Comparison of ENCODE assay signal across 8 mouse cellular contexts in the genomic region with DNA sequence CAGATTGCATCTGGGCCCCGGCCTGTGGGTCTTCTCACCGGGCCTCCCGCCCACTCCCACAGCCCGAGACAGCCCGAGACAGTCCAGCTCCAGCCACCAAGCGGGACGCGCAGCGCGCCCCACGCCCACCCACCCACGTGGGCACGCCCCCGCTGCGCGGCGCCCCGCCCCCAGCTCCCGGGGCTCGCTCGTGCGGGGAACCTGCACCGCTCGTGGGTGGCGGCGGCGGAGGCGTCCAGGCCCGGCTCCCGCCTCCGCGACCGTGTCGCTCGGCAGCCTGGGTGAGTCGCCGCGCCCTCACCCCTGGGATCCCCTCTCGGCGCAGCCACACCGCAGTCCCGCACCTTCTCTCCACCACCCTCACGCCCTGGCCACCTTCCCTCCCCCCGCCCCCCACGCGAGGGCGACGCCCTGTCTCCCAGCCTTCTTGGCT. TPM values are rescaled to one million over a fixed set of nuclear protein-coding genes. Genes with fewer than 3 reads are reported as not detected.
DNase-seq lines count a peak whose midpoint lies in the region; ATAC-seq and TF ChIP-seq lines count a peak whose summit lies in the region.

No protein-coding gene starts in this region.

- H3K9ac ChIP-seq in lung, embryonic 14.5 days = peak overlapping the region; percentile 44
- peak overlapping the region; percentile 92 for H3K9ac ChIP-seq in forebrain, postnatal 0 days
- no peak overlapping the region for H3K9ac ChIP-seq in liver, embryonic 15.5 days

- H3K4me3 ChIP-seq in lung, embryonic 14.5 days (ENCODE audit: low read depth, low read length) = peak overlapping the region; percentile 53
- peak overlapping the region; percentile 70 for H3K4me3 ChIP-seq in forebrain, postnatal 0 days (ENCODE audit: low read depth, low read length)
- peak overlapping the region; percentile 43 for H3K4me3 ChIP-seq in liver, embryonic 15.5 days (replicated peaks)

- H3K36me3 ChIP-seq in lung, embryonic 14.5 days (ENCODE audit: insufficient read depth) = no peaks in the 10 kb centered on the region
- no peaks in the 10 kb centered on the region for H3K36me3 ChIP-seq in forebrain, postnatal 0 days (ENCODE audit: insufficient read depth)
- H3K36me3 ChIP-seq in liver, embryonic 15.5 days (replicated peaks) = no peaks in the 10 kb centered on the region

- H3K9me3 ChIP-seq in lung, embryonic 14.5 days (ENCODE audit: low read depth, low read length) = no peaks in the 10 kb centered on the region
- no peaks in the 10 kb centered on the region for H3K9me3 ChIP-seq in forebrain, postnatal 0 days (ENCODE audit: low read length)
- H3K9me3 ChIP-seq in liver, embryonic 15.5 days (replicated peaks) = no peaks in the 10 kb centered on the region

- ATAC-seq in CD4-positive, CD25-positive, alpha-beta regulatory T cell, adult 4 months = no peak
- peak; percentile 43; the same call in 1 of the 2 replicates for ATAC-seq in lung, embryonic 14.5 days (ENCODE audit: insufficient read depth)
- ATAC-seq in forebrain, postnatal 0 days = peak; percentile 70
- no peak for ATAC-seq in liver, embryonic 15.5 days (ENCODE audit: insufficient read depth)

- TF ChIP-seq CTCF in lung, embryonic 14.5 days (IDR thresholded peaks at IDR 0.05; ENCODE audit: low read depth) = no peak
- TF ChIP-seq CTCF in forebrain, postnatal 0 days (IDR thresholded peaks at IDR 0.05; ENCODE audit: low read depth) = no peak

- no peaks in the 10 kb centered on the region for H3K4me1 ChIP-seq in lung, embryonic 14.5 days (ENCODE audit: insufficient read depth)
- no peaks in the 10 kb centered on the region for H3K4me1 ChIP-seq in forebrain, postnatal 0 days (ENCODE audit: insufficient read depth)
- H3K4me1 ChIP-seq in liver, embryonic 15.5 days (replicated peaks) = peaks cover 7% of the 10 kb centered on the region; the same call in 1 of the 2 replicates

- H3K27me3 ChIP-seq in lung, embryonic 14.5 days (ENCODE audit: insufficient read depth, low read length) = peaks cover 54% of the 10 kb centered on the region
- H3K27me3 ChIP-seq in forebrain, postnatal 0 days (ENCODE audit: insufficient read depth, low read length) = no peaks in the 10 kb centered on the region
- peaks cover 96% of the 10 kb centered on the region for H3K27me3 ChIP-seq in liver, embryonic 15.5 days

- no peak overlapping the region for H3K27ac ChIP-seq in lung, embryonic 14.5 days (ENCODE audit: low read depth)
- H3K27ac ChIP-seq in forebrain, postnatal 0 days (ENCODE audit: low read depth, low read length) = peak overlapping the region; percentile 85
- H3K27ac ChIP-seq in liver, embryonic 15.5 days (replicated peaks) = no peak overlapping the region

- DNase-seq in CD4-positive, CD25-positive, alpha-beta regulatory T cell, adult 2 months (ENCODE audit: low read depth, low spot score) = peak; percentile 23
- DNase-seq in lung, embryonic 14.5 days = peak; percentile 10
- no peak for DNase-seq in lung, postnatal 14 days
- DNase-seq in forebrain, postnatal 0 days = peak; percentile 78
- peak; percentile 15 to 30 for DNase-seq in thymus, postnatal 36 days
- DNase-seq in yolk sac, embryonic 10.5 days (ENCODE audit: low spot score) = no peak

- H3K4me2 ChIP-seq in lung, embryonic 14.5 days = peak overlapping the region; percentile 94
- peak overlapping the region; percentile 74 for H3K4me2 ChIP-seq in forebrain, postnatal 0 days (ENCODE audit: low read depth)
- peak overlapping the region; percentile 64 for H3K4me2 ChIP-seq in liver, embryonic 15.5 days

- WGBS in lung, embryonic 14.5 days = under 1% methylated on average over 46 of the region's 48 CpGs
- WGBS in forebrain, postnatal 0 days = 7% methylated on average over 31 of the region's 48 CpGs
- WGBS in liver, embryonic 15.5 days (ENCODE audit: insufficient replicate concordance) = 5% methylated on average over 47 of the region's 48 CpGs

RNA-seq across cellular contexts. Expression of a gene that starts 0.8 kb away (rescaled TPM):
- 1 to 10 TPM in 1 of 2 experiments, under 1 TPM in 1; 0.83 to 1.6 TPM for polyA plus RNA-seq in CD4-positive, CD25-positive, alpha-beta regulatory T cell, adult 4 months (2017; shearing (Covaris generic))
- polyA plus RNA-seq in lung, embryonic 14.5 days (2014; fragmentation: Nextera tagmentation; extraction: Ambion mirVana) = 11.4 and 14.6 TPM in 2 replicates
- 549 and 619 TPM in 2 replicates for total RNA-seq in forebrain, postnatal 0 days (2014; rRNA removed)
- polyA plus RNA-seq in forebrain, postnatal 0 days (2015; fragmentation: Nextera tagmentation; extraction: Ambion mirVana) = 428 and 484 TPM in 2 replicates
- 0.98 and 1.1 TPM in 2 replicates for polyA plus RNA-seq in liver, embryonic 15.5 days (2015; fragmentation: Nextera tagmentation; extraction: Ambion mirVana)

RNA-seq across cellular contexts. Expression of a gene that starts 38.1 kb away (rescaled TPM):
- 1 to 10 TPM; 5.3 to 7.0 TPM for polyA plus RNA-seq in CD4-positive, CD25-positive, alpha-beta regulatory T cell, adult 4 months (2017; shearing (Covaris generic))
- polyA plus RNA-seq in lung, embryonic 14.5 days (2014; fragmentation: Nextera tagmentation; extraction: Ambion mirVana) = 19.9 and 20.4 TPM in 2 replicates
- total RNA-seq in forebrain, postnatal 0 days (2014; rRNA removed) = 24.9 and 29.8 TPM in 2 replicates
- polyA plus RNA-seq in forebrain, postnatal 0 days (2015; fragmentation: Nextera tagmentation; extraction: Ambion mirVana) = 37.1 and 40.0 TPM in 2 replicates
- 16.5 and 18.5 TPM in 2 replicates for polyA plus RNA-seq in liver, embryonic 15.5 days (2015; fragmentation: Nextera tagmentation; extraction: Ambion mirVana)

RNA-seq across cellular contexts. Expression of a gene that starts 44.4 kb away (rescaled TPM):
- polyA plus RNA-seq in CD4-positive, CD25-positive, alpha-beta regulatory T cell, adult 4 months (2017; shearing (Covaris generic)) = 1 to 10 TPM; 7.6 to 9.6 TPM
- polyA plus RNA-seq in lung, embryonic 14.5 days (2014; fragmentation: Nextera tagmentation; extraction: Ambion mirVana) = 26.5 and 31.6 TPM in 2 replicates
- total RNA-seq in forebrain, postnatal 0 days (2014; rRNA removed) = 3.8 and 4.3 TPM in 2 replicates
- polyA plus RNA-seq in forebrain, postnatal 0 days (2015; fragmentation: Nextera tagmentation; extraction: Ambion mirVana) = 3.2 and 4.4 TPM in 2 replicates
- polyA plus RNA-seq in liver, embryonic 15.5 days (2015; fragmentation: Nextera tagmentation; extraction: Ambion mirVana) = 8.9 and 9.2 TPM in 2 replicates

Comparison
In these comparisons a context has a peak if more than half of its experiments do, and no peak if none do; other contexts are left out.
1. DNase-seq: peak in CD4-positive, CD25-positive, alpha-beta regulatory T cell, adult 2 months (single experiment), lung, embryonic 14.5 days (single experiment), forebrain, postnatal 0 days (single experiment) and thymus, postnatal 36 days (2 of 2); none in lung, postnatal 14 days (single experiment) and yolk sac, embryonic 10.5 days (single experiment).
2. ATAC-seq: peak in lung, embryonic 14.5 days (single experiment) and forebrain, postnatal 0 days (single experiment); none in CD4-positive, CD25-positive, alpha-beta regulatory T cell, adult 4 months (single experiment) and liver, embryonic 15.5 days (single experiment).
3. RNA of a gene that starts 0.8 kb away (polyA plus RNA-seq): 428 to 484 TPM in forebrain, postnatal 0 days; 11.4 to 14.6 TPM in lung, embryonic 14.5 days, 0.83 to 1.6 TPM in CD4-positive, CD25-positive, alpha-beta regulatory T cell, adult 4 months and 0.98 to 1.1 TPM in liver, embryonic 15.5 days; every median in the first group is over 10 times any median in the second.
4. Peak in every context shown above with its lines, with median percentiles within 50 percentile points of each other: H3K4me2 ChIP-seq and H3K4me3 ChIP-seq.